Mouse (Mus musculus) right cerebral cortex, postnatal 25 days (tissue): ENCODE results near the gene Xpnpep1.

Experiments
- DNase-seq: peaks from one replicate; pipeline ENCODE4 v3.0.0; 2022

Gene Xpnpep1

GRCm38 (mm10) chr19:53064972-53065361 is 25.0 kb upstream of the Xpnpep1 start:
- DNase-seq: no peak

- DNase-seq: no peak
Measured at GRCm38 (mm10) chr19:53064292-53064971, 24.4 kb upstream of the Xpnpep1 start.

- no peak for DNase-seq
Measured at GRCm38 (mm10) chr19:53062046-53062445, 22.0 kb upstream of the Xpnpep1 start.

GRCm38 (mm10) chr19:53059344-53060111 is 19.5 kb upstream of the Xpnpep1 start:
- DNase-seq: no peak

GRCm38 (mm10) chr19:53058726-53059334 is 18.8 kb upstream of the Xpnpep1 start:
- DNase-seq: no peak

- no peak for DNase-seq
Measured at GRCm38 (mm10) chr19:53057980-53058725, 18.1 kb upstream of the Xpnpep1 start.

GRCm38 (mm10) chr19:53053355-53053754 is 13.3 kb upstream of the Xpnpep1 start:
- no peak for DNase-seq

GRCm38 (mm10) chr19:53052031-53052670 is 12.1 kb upstream of the Xpnpep1 start:
- DNase-seq: no peak

GRCm38 (mm10) chr19:53051288-53051985 is 11.4 kb upstream of the Xpnpep1 start:
- no peak for DNase-seq

- no peak for DNase-seq
Measured at GRCm38 (mm10) chr19:53050100-53050499, 10.1 kb upstream of the Xpnpep1 start.

GRCm38 (mm10) chr19:53047208-53047607 is 7.2 kb upstream of the Xpnpep1 start:
- DNase-seq: no peak

- no peak for DNase-seq
Measured at GRCm38 (mm10) chr19:53043423-53044125, 3.6 kb upstream of the Xpnpep1 start.

GRCm38 (mm10) chr19:53041570-53041969 is 1.6 kb upstream of the Xpnpep1 start:
- no peak for DNase-seq

GRCm38 (mm10) chr19:53041133-53041510 is 1.1 kb upstream of the Xpnpep1 start:
- DNase-seq: no peak

GRCm38 (mm10) chr19:53039090-53039489 is 924 bp downstream of the Xpnpep1 start:
- DNase-seq: peak; percentile 27

GRCm38 (mm10) chr19:53038435-53038938 is 1.5 kb downstream of the Xpnpep1 start:
- DNase-seq: peak; percentile 98

- no peak for DNase-seq
Measured at GRCm38 (mm10) chr19:53037925-53038419, 2.0 kb downstream of the Xpnpep1 start.

- DNase-seq: no peak
Measured at GRCm38 (mm10) chr19:53033159-53033943, 6.7 kb downstream of the Xpnpep1 start.

- DNase-seq: no peak
Measured at GRCm38 (mm10) chr19:53032647-53033046, 7.4 kb downstream of the Xpnpep1 start.

GRCm38 (mm10) chr19:53031957-53032371 is 8.1 kb downstream of the Xpnpep1 start:
- DNase-seq: no peak
